Mouse (Mus musculus): ENCODE measurements at regions not wholly inside any gene's neighbourhood (a gene's known extent, or its start where the extent isn't known, plus 50 kb on each side); places are given as distances from the start of the nearest gene placed in this dataset.

DNA sequence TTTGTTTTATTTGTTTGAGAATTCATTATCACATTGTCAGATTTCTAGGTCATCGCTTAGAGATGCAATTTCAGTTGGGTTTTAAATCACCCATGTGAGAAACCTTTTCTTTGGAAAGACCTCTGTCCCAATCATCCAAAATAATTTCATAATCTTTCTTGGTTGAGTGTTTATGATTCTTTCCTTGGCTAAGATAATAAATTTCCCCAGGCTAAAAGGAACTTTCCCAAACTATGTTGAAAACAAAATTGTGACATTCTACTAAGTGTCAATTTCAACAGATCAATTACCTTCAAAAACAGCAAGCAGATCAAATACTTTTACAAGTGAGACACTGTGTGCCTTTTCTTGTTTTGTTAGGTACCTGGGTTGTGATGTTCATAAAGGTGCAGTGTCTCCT is 80.0 kb upstream of the Acvr2a start:
- TF ChIP-seq CTCF (IDR thresholded peaks at IDR 0.05; ENCODE audit: control insufficient read depth, insufficient read depth, insufficient read length) = no peak
- TF ChIP-seq FOSL1 (IDR thresholded peaks at IDR 0.05; ENCODE audit: insufficient read depth, low read length, poor library complexity, severe bottlenecking) = no peak

Measured in C2C12 (cell line).